Mouse (Mus musculus) heart, postnatal 14 days (tissue): ENCODE measurements at regions not wholly inside any gene's neighbourhood (a gene's known extent, or its start where the extent isn't known, plus 50 kb on each side); places are given as distances from the start of the nearest gene placed in this dataset.

Experiments
- DNase-seq, 2 experiments: peaks; one replicate each; pipeline ENCODE4 v3.0.0; 2021 to 2022
- intact Hi-C: fragments of 180-260 bp; cut with DNase I; formaldehyde crosslinking; loops from one replicate; pipeline ENCODE4 v1.15.1; 2025

DNA sequence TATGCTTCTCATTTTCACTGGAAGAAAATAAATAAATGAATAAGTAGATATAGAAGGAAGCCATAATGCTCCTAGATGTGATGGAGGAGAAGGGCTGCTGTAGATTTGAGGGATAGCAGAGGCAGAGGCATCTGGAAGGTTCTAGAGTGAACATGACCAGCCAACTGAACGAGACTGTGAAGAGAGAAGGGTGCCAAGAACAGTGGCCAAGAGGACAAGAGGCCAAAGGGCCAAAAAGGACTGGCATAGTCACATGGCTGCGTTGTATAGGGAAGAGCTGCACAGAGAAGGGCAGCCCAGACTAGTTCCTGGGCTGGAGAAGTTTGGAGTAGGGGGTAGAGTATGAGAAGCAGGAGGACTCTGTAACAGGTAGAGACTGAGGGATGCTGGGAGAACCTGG is 229.3 kb downstream of the Gm10260 start:
- DNase-seq, result no peak
- intact Hi-C loops, result no loop called here

GRCm38 (mm10) chr13:97530570-97530969 is 229.9 kb downstream of the Gm10260 start:
- no peak for DNase-seq
- intact Hi-C loops, result no loop called here

DNA sequence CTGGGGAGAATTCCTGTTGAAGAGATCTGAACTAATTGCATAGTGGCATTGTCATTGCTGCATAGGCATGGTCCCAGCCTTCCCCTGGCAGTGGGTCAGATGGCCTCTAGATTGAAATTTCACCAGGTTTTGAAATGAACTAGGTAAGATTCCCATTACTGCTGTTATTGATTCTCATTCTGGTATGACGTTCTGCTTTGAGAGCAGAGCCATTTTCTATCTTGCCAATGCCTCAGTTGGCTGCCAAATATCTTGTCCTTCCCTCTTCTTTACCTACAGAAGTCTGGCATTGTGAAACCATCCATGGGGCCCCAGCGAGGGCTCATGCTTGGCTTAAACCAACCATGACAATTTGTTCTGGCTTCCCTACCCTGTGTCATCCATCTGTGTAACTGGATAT is 232.5 kb downstream of the Gm10260 start:
- DNase-seq, result no peak
- intact Hi-C loops, result no loop called here

- DNase-seq, result no peak
- intact Hi-C loops, result no loop called here
Measured at GRCm38 (mm10) chr13:97524847-97525434, 235.5 kb downstream of the Gm10260 start.

GRCm38 (mm10) chr13:97523523-97524412 is 236.7 kb downstream of the Gm10260 start:
- peak in 1 of 2 experiments; percentile 20 for DNase-seq
- intact Hi-C loops, result no loop called here

GRCm38 (mm10) chr13:97520988-97521547 is 239.4 kb downstream of the Gm10260 start:
- DNase-seq, result no peak
- intact Hi-C loops, result no loop called here

DNA sequence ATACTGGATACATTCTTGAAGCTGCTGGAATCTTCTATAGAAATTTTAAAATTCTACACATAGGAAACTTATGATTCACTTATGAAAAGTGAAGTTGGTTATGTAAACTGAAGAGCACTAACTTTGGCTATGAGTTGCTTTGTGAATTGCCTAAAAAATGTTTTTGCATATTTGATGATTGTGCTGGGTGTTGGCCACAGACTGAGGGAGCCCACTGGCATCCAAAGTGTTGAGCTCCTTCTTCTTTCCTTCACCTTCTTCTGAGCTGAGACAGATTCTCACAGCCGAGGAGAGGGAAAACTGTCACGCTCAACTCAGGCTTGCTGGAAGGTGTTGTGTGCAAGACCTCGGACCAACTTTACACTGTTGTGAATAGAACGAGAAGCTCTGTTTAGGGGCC is 243.7 kb downstream of the Gm10260 start:
- intact Hi-C loops, result no loop called here
- DNase-seq, result no peak

DNA sequence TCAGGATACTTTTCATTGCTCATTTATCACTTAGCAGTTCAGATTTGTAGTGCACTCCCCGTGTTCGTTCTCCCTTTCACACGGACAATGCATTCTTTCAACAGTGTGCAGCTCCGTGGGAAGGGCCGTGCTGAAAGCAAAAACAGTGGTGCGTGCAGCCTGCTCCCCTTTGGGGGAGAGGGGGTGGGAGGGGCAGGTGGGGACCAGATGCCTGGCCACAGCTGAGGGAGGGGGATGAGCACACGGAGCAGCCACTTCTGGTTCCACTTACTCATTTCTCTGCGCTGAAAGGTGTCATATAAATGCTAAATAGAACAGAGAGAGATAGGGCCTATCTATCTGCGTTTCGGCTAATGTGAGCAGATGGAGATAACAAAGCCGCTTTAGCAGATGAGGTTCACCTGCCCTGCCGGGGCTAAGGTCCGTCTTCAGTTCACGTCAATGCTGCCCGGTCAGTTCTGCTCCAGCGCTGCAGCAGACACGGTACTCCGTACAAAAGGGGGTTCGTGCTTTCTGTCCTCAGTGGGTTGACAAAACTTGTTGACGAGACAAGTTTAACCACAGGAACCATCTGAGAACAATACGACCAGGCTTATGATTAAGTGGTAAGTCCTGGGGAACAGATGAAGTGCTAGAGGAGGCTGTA is 245.9 kb downstream of the Gm10260 start:
- intact Hi-C loops, result no loop called here

GRCm38 (mm10) chr13:97512521-97512920 is 247.9 kb downstream of the Gm10260 start:
- intact Hi-C loops, result no loop called here
- no peak for DNase-seq

More for the DNA sequence above, 245.9 kb downstream of the Gm10260 start:
- no peak for DNase-seq

DNA sequence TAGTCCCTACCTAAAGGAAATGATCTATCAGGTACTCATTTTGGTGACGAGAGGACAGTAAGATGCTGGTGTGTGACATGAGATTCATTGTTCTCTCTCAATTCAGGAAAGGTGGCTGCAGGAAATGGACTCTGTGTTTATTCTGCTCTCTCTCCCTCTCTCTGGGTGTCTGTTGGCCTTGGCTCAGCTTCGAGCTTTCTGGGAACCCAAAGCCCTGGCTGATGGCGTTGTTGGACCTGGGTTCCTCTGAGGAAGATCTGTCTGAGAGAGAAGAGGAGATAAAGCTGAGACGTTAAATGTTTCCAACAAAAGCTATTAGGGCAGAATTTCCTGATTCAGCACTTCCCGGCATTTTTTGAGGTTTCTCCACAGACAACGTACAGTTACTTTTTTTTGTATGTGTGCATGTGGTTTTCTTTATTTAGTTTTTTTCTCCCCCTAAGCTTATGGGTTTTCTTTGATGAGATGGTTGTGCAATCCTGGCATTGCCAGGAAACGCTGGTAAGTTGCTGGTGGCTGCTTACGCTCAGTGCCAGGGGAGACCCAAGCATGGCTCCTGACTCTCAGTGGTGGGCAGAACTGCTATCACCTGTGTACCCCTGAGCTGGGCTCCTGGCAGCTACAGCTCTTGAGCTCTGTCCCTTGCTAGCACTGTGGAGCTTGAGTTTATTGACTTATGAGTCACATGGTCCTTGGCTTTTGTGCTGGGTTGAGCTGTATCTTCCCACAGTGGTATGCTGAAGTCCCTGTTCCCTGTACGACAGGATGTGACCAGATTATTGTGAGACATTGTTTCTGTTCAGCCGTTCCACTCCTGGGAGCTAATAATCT is 249.8 kb downstream of the Gm10260 start:
- intact Hi-C loops, result no loop called here
- no peak for DNase-seq

GRCm38 (mm10) chr13:97504949-97505348 is 255.5 kb downstream of the Gm10260 start:
- no peak for DNase-seq
- intact Hi-C loops, result no loop called here

DNA sequence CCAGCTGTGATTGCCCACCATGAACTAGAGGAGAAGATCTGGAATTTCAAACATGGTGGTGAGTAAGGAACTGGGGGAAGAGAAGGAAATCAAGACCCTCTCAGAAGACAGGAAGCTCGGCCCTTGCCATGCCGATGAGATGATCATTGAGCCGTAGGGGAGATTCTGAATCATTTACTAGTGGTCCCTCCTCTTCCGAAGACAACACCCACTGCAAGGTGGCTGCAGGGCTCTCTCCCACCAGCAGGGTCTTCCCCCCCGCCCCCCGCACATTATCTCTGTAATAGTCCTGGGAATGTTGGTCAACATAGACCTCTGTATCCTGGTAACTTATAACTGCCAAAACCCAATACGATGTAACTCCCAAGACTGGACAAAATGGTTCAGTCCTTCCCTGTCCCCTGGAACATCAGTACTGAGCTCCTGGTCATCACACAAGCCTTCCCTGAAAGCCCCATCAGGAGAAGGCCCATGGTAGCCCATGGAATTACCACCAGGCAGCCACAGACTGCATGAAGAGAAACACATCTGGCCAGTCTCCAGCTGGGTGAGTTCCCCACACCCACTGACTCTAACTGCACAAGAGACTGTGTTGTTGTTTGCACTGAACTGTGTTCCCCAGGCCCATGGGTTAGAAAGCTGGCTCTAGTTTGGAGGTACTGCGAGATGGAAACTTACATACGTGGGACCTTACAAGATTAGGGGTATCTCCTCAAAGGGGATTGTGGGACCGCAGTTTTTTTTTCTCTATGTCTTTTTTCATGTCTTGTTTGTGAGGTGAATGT is 256.3 kb downstream of the Gm10260 start:
- DNase-seq, result no peak
- intact Hi-C loops, result no loop called here

DNA sequence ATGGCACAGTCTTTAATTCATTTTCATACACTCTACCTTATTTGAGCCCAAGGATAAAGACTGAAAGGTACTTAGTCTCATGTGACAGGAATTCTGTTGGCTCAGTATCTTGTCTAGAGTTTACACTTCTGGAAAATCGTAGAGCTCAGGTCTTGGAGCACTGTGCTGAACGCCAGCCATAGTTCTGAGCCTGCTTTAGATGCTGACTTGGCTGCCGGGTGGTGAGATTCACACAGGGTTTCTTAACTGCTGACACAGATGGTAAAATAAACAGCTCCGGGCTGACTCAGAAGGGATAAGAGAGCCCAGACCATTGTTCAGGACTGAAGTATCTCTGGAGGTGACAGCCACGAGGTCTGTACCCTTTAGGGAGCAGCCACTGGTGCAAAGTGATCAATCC is 257.0 kb downstream of the Gm10260 start:
- DNase-seq, result no peak
- intact Hi-C loops, result no loop called here

DNA sequence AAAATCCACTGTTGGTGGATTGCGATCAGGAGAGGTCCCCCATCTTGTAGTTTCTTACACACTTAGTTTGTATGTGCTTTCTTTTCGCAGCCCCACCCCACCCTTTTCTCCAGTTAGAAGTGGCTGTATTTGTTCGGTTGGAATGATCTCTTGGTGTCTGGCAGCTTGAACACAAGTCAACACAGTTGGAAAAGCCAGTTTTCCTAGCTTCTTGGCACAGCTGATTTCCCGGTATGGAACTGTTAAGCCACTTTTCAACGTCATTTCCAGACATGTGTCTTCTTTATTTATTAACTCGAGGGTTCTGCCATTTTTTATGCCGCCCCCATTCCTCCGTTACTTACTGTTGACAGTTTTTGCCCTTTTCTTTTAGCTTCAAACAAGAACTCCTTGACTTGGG is 259.2 kb downstream of the Enc1 start:
- DNase-seq, result no peak
- intact Hi-C loops, result no loop called here

DNA sequence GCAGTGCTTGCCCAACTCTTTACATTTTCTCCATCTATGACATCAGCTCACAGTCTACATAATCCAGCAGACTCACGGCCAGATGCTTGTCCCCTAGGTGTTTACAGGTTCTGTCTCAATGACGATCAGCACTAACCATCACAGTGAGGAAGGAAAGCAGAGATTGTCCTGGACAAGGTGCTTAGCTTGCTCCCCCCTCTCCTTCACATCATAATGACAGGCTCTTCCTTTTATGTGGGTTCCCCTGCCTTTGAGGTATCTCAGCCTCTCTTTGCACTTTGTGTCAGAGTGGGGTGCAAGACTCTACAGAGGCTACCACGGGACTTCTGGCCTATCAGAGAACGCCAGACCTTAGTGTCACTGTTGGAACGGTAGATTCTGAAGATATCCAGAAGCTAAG is 258.1 kb downstream of the Enc1 start:
- intact Hi-C loops, result no loop called here
- no peak for DNase-seq

GRCm38 (mm10) chr13:97497928-97498327 is 257.0 kb downstream of the Enc1 start:
- no peak for DNase-seq
- intact Hi-C loops, result no loop called here

GRCm38 (mm10) chr13:97494770-97495169 is 253.9 kb downstream of the Enc1 start:
- intact Hi-C loops, result no loop called here
- no peak for DNase-seq

DNA sequence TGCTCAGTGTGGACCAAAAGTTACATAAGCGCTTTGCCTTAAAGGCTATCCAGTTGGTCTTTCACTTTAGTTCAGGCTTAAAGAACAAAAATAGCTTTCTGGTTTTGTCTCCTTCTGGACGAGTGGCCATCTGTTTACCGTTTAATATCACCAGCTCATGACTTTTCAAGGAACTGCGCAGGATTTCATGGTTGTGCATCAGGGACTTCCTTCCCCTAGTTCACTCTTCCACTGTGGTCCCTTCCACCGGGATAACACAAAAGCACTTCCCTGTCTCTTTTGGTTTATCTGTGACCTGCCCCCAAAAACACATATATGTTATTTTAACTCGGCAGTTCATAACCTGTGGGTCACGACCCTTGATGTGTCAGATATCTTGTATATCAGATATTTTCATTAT is 252.9 kb downstream of the Enc1 start:
- intact Hi-C loops, result no loop called here
- no peak for DNase-seq

DNA sequence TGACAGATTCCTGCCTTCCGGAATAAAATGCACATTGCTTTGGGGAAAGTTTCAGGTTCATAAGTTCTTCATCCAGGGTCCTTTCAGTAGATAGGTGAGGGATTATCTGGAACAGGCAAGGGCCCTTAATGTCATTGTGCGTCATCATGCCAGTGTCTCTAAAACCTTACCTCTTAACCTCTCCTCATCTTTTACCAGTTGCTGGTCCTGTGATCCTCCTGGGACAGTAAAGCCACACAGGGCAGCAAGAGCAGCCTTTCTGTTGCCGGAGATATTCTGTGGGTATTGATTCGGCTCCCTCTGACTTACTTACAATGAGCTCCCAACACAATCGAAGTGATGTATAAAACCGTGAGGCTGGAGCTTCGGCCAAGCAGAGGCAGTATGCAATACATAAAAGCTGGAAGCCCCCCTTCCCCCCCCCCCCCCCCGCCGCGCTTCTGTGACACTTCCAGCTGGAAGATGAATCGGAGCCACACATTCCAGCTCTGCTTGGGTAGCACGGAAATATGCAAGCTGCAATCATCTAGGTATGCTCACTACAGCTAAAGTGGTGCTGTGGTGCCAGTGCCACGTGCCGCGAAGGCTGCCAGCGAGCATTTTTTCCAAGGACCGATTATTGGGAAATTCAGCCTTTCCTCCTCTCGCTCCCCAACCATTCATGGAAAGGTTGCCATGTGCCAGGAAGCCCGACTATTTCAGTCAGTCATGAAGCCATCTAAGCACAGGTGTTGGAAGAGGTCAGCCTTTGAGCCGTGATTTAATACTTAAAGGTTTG is 252.2 kb downstream of the Enc1 start:
- DNase-seq, result no peak
- intact Hi-C loops, result no loop called here
